Mouse (Mus musculus) spleen, adult 2 months (tissue): ENCODE data around the gene Smg6. TPM values are rescaled to one million over a fixed set of nuclear protein-coding genes. Genes with fewer than 3 reads are reported as not detected.
"Not testable (repeated sequence)": the region's sequence is repeated elsewhere in the genome, so short reads cannot be mapped to it uniquely, and the experiment has no call there.

ENCODE experiments used
- DNase-seq, 2 experiments: peaks; one replicate each; pipeline versions ENCODE4 v3.0.0 to v3.0.0-alpha.2; 2012 to 2021; ENCODE audit warnings: low spot score in 2 of 2, low read depth in 1 of 2
- H3K27ac ChIP-seq: fragments of 200-500 bp; 2 replicates; pipeline ENCODE4 v1.5.1; 2012; ENCODE audit warnings: low read length, inconsistent platforms; ENCODE audit not compliant: insufficient read depth
- H3K27me3 ChIP-seq: fragments of 200-500 bp; 2 replicates; pipeline ENCODE4 v1.6.1; 2012; ENCODE audit warnings: mild to moderate bottlenecking, moderate library complexity, low read length, inconsistent platforms; ENCODE audit not compliant: control insufficient read depth, insufficient read depth
- H3K36me3 ChIP-seq: fragments of 200-500 bp; 2 replicates; pipeline ENCODE4 v1.6.1; 2012; ENCODE audit warnings: mild to moderate bottlenecking, low read length, inconsistent platforms; ENCODE audit not compliant: control insufficient read depth, insufficient read depth
- H3K4me1 ChIP-seq: fragments of 200-500 bp; 2 replicates; pipeline ENCODE4 v1.6.1; 2011; ENCODE audit warnings: inconsistent platforms; ENCODE audit not compliant: control insufficient read depth, insufficient read depth, insufficient read length
- H3K4me3 ChIP-seq: fragments of 200-500 bp; 2 replicates; pipeline ENCODE4 v1.5.1; 2011; ENCODE audit warnings: mild to moderate bottlenecking, inconsistent platforms; ENCODE audit not compliant: insufficient read depth, insufficient read length; ENCODE audit errors: extremely low read depth
- CTCF ChIP-seq: fragments of 200-500 bp; IDR thresholded peaks from 2 replicates; pipeline ENCODE4 v1.5.1; 2011; ENCODE audit warnings: mild to moderate bottlenecking, inconsistent platforms; ENCODE audit not compliant: insufficient read depth, insufficient read length, insufficient replicate concordance; ENCODE audit errors: extremely low read depth
- POLR2A ChIP-seq: fragments of 200-500 bp; IDR thresholded peaks from 2 replicates; pipeline ENCODE4 v1.6.1; 2011; ENCODE audit warnings: low read depth, low read length, inconsistent platforms
- WGBS: fragments of 180-500 bp; shearing (Covaris S2); methylation state at CpG from one replicate; pipeline ENCODE4 v1.1.7; 2018; 5-methylcytosine and 5-hydroxymethylcytosine counted together
- polyA plus RNA-seq: library from polyadenylated mRNA; depleted of rRNA; stranded (reverse); fragments of >200 nt; gene quantifications from 2 replicates; pipeline ENCODE4 v1.2.3, GENCODE M21; 2012

Smg6 gene
- polyA plus RNA-seq, 1 experiment: 28.6 TPM

- TF ChIP-seq CTCF (no peak), POLR2A (no peak)
- Histone ChIP-seq H3K4me1 (peaks cover 50% of the 10 kb centered on the region), H3K27me3 (peaks cover 38% of the 10 kb centered on the region), H3K36me3 (no peaks in the 10 kb centered on the region), H3K27ac (no peak overlapping the region), H3K4me3 (no peak overlapping the region)
- WGBS: 12% methylated on average over 17 of the region's 17 CpGs
- DNase-seq: no peak
Measured at GRCm38 (mm10) chr11:75171186-75171865, 245.7 kb downstream of the Smg6 start.

GRCm38 (mm10) chr11:75172151-75173094 is 246.8 kb downstream of the Smg6 start:
- Histone ChIP-seq H3K4me1 (peaks cover 39% of the 10 kb centered on the region), H3K27me3 (peaks cover 30% of the 10 kb centered on the region), H3K36me3 (no peaks in the 10 kb centered on the region; the same call in 1 of the 2 replicates), H3K4me3 (peak overlapping the region; percentile 54), H3K27ac (no peak overlapping the region)
- no peak for DNase-seq
- TF ChIP-seq CTCF (no peak), POLR2A (no peak)
- under 1% methylated on average over 74 of the region's 75 CpGs for WGBS

GRCm38 (mm10) chr11:75173095-75173798 is 247.6 kb downstream of the Smg6 start:
- no peaks in the 10 kb centered on the region; the same call in 1 of the 2 replicates for H3K36me3 ChIP-seq
- H3K27me3 ChIP-seq: peaks cover 22% of the 10 kb centered on the region
- H3K27ac ChIP-seq: no peak overlapping the region
- peaks cover 37% of the 10 kb centered on the region for H3K4me1 ChIP-seq
- peak; percentile 73 to 74 for DNase-seq
- TF ChIP-seq CTCF (no peak), POLR2A (no peak)
- peak overlapping the region; percentile 54 for H3K4me3 ChIP-seq
- under 1% methylated on average over 55 of the region's 71 CpGs for WGBS

GRCm38 (mm10) chr11:75173799-75174165 is 248.2 kb downstream of the Smg6 start:
- 3% methylated on average over 15 of the region's 15 CpGs for WGBS
- Histone ChIP-seq H3K27ac (no peak overlapping the region), H3K36me3 (no peaks in the 10 kb centered on the region; the same call in 1 of the 2 replicates), H3K4me3 (peak overlapping the region; percentile 54; the same call in 1 of the 2 replicates), H3K27me3 (peaks cover 17% of the 10 kb centered on the region), H3K4me1 (peaks cover 33% of the 10 kb centered on the region)
- TF ChIP-seq CTCF (no peak), POLR2A (no peak)
- no peak for DNase-seq

- H3K36me3 ChIP-seq: not testable (repeated sequence)
- 60% methylated on average over 6 of the region's 6 CpGs for WGBS
Measured at GRCm38 (mm10) chr11:75174574-75174973, 249.0 kb downstream of the Smg6 start.

GRCm38 (mm10) chr11:75178011-75178410 is 252.4 kb downstream of the Smg6 start:
- peak overlapping the region; percentile 83 for H3K4me3 ChIP-seq
- H3K36me3 ChIP-seq: no peaks in the 10 kb centered on the region; the same call in 1 of the 2 replicates
- H3K27ac ChIP-seq: no peak overlapping the region
- 47% methylated on average over 12 of the region's 12 CpGs for WGBS
- H3K4me1 ChIP-seq: peaks cover 15% of the 10 kb centered on the region
- DNase-seq: no peak
- peaks cover 4% of the 10 kb centered on the region for H3K27me3 ChIP-seq
- TF ChIP-seq CTCF (no peak), POLR2A (no peak)

More at GRCm38 (mm10) chr11:75174574-75174973, 249.0 kb downstream of the Smg6 start:
- not testable (repeated sequence) for H3K27ac ChIP-seq, DNase-seq, H3K4me3 ChIP-seq
- Histone ChIP-seq H3K27me3 (peaks cover 14% of the 10 kb centered on the region), H3K4me1 (peaks cover 30% of the 10 kb centered on the region)
